Mouse (Mus musculus): ENCODE measurements around the gene Ncoa3. TPM values are rescaled to one million over a fixed set of nuclear protein-coding genes. Genes with fewer than 3 reads are reported as not detected.

Gene Ncoa3
- total RNA-seq, 2 experiments from 2014 or later, result 27.6 to 28.4 TPM

GRCm38 (mm10) chr2:166069164-166069563 is 76.7 kb downstream of the Ncoa3 start:
- intact Hi-C loops (cut with DNase I), result no loop called here

GRCm38 (mm10) chr2:166069738-166070137 is 77.3 kb downstream of the Ncoa3 start:
- intact Hi-C loops (cut with DNase I), result no loop called here
- DNase-seq, result no peak

More at GRCm38 (mm10) chr2:166069164-166069563, 76.7 kb downstream of the Ncoa3 start:
- DNase-seq, result no peak

GRCm38 (mm10) chr2:166071481-166071880 is 79.0 kb downstream of the Ncoa3 start:
- no peak for DNase-seq
- intact Hi-C loops (cut with DNase I), result no loop called here

DNA sequence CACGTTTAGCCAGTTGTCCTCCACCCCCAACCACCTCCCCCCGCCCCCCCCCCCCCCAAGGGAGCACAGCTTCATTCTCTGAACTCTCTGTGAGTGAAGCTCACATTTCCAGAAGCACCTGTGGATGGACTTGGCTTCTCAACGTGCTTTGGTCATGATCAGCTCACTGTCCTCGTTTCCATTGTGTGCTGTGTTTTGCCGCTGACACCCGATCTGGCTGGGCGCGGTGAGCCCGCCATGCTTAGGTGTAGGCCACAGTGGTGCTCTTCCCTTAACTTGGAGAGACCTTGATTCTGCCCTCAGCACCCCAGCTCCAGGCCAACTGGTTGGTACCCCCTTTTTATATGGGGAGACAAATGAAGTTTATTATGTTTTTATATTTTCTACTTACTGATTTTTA is 79.5 kb downstream of the Ncoa3 start:
- intact Hi-C loops (cut with DNase I), result no loop called here

DNA sequence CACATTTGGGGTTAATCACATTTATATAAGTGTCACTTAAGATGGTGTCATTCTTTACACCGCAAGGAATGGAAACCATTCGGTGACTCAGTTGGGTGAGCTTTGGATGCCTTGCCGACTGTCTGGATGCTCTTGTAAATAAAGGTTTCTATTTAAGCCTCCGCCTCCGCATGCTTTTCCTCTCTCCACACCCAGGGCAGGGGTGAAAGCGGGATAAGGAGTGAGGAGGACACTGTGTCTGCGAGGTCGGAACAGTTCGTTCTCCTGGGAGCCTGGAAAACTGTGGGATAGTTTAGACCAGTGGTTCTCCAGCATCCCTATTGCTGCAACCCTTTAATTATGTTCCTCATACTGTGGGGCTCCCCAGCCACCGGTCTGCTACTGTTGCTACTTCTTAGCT is 80.6 kb downstream of the Ncoa3 start:
- no peak for DNase-seq
- intact Hi-C loops (cut with DNase I), result no loop called here

More for the DNA sequence above, 79.5 kb downstream of the Ncoa3 start:
- no peak for DNase-seq

DNA sequence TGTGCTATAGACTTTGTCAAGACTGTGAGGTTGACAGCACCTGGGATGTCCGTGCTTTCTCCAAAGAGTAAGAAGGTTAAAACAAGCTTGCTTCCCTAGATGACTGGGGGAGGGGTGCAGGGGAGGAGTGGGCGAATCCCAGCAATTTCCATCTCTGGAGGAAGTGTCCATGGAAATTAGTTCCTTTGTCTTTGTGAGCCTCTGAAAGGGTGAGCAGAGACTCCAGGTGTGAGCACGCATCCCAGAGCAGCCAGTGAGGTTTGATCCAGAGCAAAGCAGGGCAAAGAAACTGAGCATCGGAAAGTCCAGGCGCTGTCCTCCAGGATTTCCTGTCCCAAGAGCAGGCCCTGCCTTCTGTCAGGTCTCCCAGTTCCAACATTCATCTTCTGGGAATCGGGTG is 81.9 kb downstream of the Ncoa3 start:
- intact Hi-C loops (cut with DNase I), result no loop called here

DNA sequence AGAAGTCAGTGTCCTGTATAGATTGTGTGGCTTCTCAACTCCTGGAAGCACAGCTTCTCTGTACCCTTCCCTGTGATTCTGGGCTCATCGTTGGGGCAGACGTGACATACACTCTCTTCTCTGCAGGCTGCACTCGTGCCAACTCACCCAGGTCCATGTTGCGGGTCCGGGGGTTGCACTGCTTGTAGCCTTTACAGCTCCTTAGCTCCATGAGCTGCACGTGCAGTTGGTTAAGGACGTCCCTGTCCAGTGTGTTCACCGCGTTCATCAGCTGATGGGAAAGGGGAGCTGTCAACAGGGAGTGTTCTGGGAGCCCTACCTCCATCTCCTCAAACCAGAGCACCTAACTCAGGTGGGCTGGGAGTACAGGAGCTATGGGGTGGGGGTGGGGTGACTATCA is 84.9 kb downstream of the Ncoa3 start:
- intact Hi-C loops (cut with DNase I), result no loop called here
- no peak for DNase-seq

More for the DNA sequence above, 81.9 kb downstream of the Ncoa3 start:
- DNase-seq, result no peak

GRCm38 (mm10) chr2:166079231-166079630 is 86.8 kb downstream of the Ncoa3 start:
- DNase-seq, result no peak
- intact Hi-C loops (cut with DNase I), result no loop called here

GRCm38 (mm10) chr2:166079961-166080885 is 87.8 kb downstream of the Ncoa3 start:
- intact Hi-C loops (cut with DNase I), result loop anchor here (10.0 kb wide), 1 partner anchor 705 kb away; no protein-coding TSS in a partner anchor
- DNase-seq, result peak; percentile 84 to 85

GRCm38 (mm10) chr2:166080967-166081750 is 88.7 kb downstream of the Ncoa3 start:
- intact Hi-C loops (cut with DNase I), result loop anchor here (10.0 kb wide), 1 partner anchor 704 kb away; no protein-coding TSS in a partner anchor

GRCm38 (mm10) chr2:166082193-166082592 is 89.8 kb downstream of the Ncoa3 start:
- intact Hi-C loops (cut with DNase I), result loop anchor here (10.0 kb wide), 1 partner anchor 703 kb away; no protein-coding TSS in a partner anchor
- DNase-seq, result peak; percentile 80 to 91

More at GRCm38 (mm10) chr2:166080967-166081750, 88.7 kb downstream of the Ncoa3 start:
- DNase-seq, result peak; percentile 93 to 94

- intact Hi-C loops (cut with DNase I), result loop anchor here (10.0 kb wide), 1 partner anchor 702 kb away; no protein-coding TSS in a partner anchor
- DNase-seq, result no peak
Measured at GRCm38 (mm10) chr2:166082661-166083060, 90.2 kb downstream of the Ncoa3 start.

DNA sequence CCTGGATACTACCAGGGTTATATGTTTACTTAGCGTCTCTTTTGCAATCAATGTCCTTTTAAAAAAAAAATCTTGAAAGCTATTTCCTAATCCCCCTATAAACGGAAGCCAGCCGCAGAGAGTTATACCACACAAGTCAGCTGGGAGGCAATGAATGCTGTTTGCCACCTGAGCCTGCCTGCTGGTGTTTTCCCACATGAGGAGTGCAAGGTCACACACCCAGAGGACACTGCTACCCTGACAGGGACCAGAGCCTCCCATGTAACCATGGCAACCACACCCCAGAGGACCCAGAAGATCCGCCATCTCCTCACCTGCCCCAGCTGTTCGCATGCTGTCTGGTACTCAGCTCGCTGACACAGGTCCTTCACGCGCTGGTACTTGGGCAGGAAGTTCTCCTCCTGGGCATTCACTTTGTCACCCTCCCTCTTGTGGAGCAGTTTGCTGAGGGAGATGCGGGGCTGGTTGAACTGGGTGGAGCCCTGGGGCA is 91.2 kb downstream of the Ncoa3 start:
- intact Hi-C loops (cut with DNase I), result loop anchor here (2.0 to 10.0 kb wide), 2 partner anchors 71 to 701 kb away; partner anchors contain the start of gene Sulf2
- no peak for DNase-seq

DNA sequence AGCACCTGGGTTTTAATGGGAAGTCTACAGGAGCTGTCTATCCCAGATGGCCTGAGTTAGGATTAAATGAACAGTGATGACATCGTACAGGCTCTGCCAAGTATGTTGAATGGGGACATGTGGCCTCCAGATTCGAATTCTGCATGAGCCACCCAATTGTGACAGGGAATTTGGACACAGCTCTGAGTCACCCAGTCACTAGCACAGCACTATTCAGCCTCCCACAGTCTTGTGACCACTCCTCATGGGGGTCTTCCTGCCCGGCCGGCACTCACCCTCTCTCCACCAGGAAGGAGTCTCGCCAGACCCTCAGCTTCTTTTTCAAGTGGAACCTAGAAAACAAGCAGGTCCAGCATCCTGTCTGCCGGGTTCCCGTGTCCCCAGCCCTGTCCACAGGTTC is 91.7 kb downstream of the Ncoa3 start:
- intact Hi-C loops (cut with DNase I), result loop anchor here (2.0 to 10.0 kb wide), 2 partner anchors 71 to 701 kb away; partner anchors contain the start of gene Sulf2
- no peak for DNase-seq

DNA sequence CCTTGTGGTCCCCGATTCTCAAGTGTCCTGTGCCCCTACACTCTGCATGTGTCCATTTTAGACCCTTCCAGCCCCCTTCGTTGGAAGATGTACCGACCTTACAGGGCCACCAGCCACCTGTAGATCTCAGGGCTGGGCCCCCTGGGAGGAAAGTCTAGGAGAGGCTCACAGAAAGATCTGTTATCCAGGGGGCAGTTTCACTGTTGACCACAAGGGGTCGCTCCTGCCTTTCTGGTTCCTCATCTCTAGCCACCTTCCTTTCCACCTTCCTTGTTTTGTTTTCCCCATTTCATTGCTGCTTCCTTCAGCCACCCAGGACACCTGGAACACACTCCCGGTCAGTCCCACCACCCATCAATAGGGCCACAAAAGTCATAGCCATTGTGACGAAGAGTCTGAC is 92.5 kb downstream of the Ncoa3 start:
- intact Hi-C loops (cut with DNase I), result loop anchor here (1.0 to 10.0 kb wide), 4 partner anchors 70 to 700 kb away; partner anchors contain the start of gene Sulf2
- peak; percentile 74 to 82 for DNase-seq

- intact Hi-C loops (cut with DNase I), result loop anchor here (1.0 to 10.0 kb wide), 4 partner anchors 69 to 699 kb away; partner anchors contain the start of gene Sulf2
- no peak for DNase-seq
Measured at GRCm38 (mm10) chr2:166085780-166086179, 93.3 kb downstream of the Ncoa3 start.

DNA sequence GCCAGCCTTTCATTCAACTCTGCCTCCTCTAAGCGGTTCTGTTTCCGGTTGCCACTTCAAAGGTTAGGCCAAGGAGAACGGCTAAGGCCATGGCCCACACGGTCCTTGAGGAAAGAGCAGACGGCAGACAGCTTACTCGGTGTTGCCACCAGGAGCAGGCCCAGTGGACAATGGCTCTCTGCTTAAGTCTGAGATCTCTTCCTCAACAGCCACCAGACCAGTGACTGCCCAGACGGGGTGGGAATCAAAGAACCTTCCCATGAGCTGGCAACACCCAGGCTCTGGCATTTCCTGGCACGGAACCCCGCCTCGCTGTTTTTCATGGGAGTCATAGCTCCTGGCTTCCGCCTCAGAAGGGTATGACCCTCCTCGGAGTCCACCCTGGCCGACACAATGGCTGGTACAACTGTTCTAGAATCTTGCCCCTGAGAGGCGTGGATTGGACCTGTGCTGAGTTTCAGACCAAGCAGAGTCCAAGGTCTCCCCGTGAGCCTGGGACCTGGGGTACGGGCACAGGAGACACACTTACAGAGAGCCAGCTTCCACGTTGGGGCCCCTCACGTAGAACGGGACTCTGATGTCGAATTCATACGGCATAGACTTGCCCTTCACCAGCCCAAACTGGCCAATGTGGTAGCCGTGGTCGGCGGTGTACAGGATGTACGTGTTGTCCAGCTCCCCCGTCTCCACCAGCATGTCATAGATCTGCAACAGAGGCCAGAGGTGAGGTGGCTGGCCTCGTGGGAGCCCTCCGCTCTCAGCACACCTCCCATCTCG is 94.2 kb downstream of the Ncoa3 start:
- peak in 1 of 2 experiments; percentile 47 for DNase-seq
- intact Hi-C loops (cut with DNase I), result loop anchor here (5.0 to 10.0 kb wide), 2 partner anchors 346 to 698 kb away; no protein-coding TSS in a partner anchor

GRCm38 (mm10) chr2:166088991-166089390 is 96.6 kb downstream of the Ncoa3 start:
- no peak for DNase-seq
- intact Hi-C loops (cut with DNase I), result loop anchor here (5.0 to 10.0 kb wide), 2 partner anchors 343 to 696 kb away; no protein-coding TSS in a partner anchor

GRCm38 (mm10) chr2:166090131-166090581 is 97.7 kb downstream of the Ncoa3 start:
- intact Hi-C loops (cut with DNase I), result no loop called here
- no peak for DNase-seq
